Mouse (Mus musculus): Measurements from ENCODE around the gene Igdcc3. TPM values are rescaled to one million over a fixed set of nuclear protein-coding genes. Genes with fewer than 3 reads are reported as not detected.

Gene Igdcc3
- polyA plus RNA-seq, 1 experiment from 2014 or later: 0.19 TPM

DNA sequence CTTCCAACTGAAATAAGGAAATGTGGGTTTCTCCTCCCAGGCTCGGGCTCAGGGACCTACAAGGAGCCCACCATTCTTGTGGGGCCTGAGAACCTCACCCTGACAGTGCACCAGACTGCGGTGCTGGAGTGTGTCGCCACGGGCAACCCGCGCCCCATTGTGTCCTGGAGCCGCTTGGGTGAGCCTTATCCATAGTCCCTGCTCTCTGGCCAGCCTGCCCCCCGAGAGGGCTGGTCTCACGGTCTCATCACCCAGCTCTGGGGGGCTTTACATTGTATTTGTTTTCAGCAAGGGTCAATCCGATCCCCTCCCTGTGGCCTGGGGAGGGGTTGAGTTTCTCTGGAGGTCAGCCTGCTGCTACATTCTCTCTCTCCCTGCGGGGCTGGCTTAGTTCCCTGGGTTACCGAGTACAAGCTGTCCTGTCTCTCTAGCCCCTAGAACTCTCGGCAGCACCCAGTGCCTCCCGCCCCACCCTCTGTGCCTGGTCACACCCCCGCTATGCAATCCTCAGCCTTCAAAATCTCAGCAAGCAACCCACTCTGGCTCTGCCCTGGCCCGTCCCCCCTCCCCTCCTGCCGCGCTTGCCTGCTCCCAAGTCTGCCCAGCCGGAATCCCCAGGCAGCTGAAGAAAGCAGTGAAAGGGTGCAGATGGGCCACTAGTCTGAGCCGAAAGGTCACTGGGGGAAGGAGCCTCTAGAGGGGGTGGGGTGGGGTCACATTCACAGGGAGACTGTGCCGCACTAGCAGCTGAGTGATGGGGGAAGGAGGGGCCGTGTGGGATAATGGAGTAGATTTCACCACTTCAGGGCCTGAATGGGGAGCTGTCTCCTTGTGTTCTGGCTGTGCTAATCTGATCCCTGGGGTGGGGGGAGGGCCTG is 37.6 kb downstream of the Igdcc3 start:
- Histone ChIP-seq H3K9ac (peak overlapping the region; percentile 29; the same call in 1 of the 2 replicates), H3K4me2 (peak overlapping the region; percentile 52), H3K27me3 (peaks cover 16% of the 10 kb centered on the region), H3K27ac (no peak overlapping the region), H3K36me3 (no peaks in the 10 kb centered on the region), H3K9me3 (replicated peaks) (no peaks in the 10 kb centered on the region), H3K4me1 (replicated peaks) (peaks cover 23% of the 10 kb centered on the region), H3K4me3 (peak overlapping the region; percentile 14)
- WGBS: 12% methylated on average over 22 of the region's 22 CpGs
- ATAC-seq (replicated peaks; ENCODE audit: insufficient number of reproducible peaks, insufficient read depth, low FRiP score, low read depth): peak; percentile 28

GRCm38 (mm10) chr9:65179817-65180624 is 39.0 kb downstream of the Igdcc3 start:
- no peaks in the 10 kb centered on the region for H3K9me3 ChIP-seq (replicated peaks)
- peaks cover 23% of the 10 kb centered on the region for H3K4me1 ChIP-seq (replicated peaks)
- peaks cover 16% of the 10 kb centered on the region for H3K27me3 ChIP-seq
- peak overlapping the region; percentile 33; the same call in 1 of the 2 replicates for H3K4me2 ChIP-seq
- H3K9ac ChIP-seq: no peak overlapping the region
- WGBS: 23% methylated on average over 17 of the region's 17 CpGs
- no peak overlapping the region for H3K27ac ChIP-seq
- no peaks in the 10 kb centered on the region for H3K36me3 ChIP-seq
- no peak for ATAC-seq (replicated peaks; ENCODE audit: insufficient number of reproducible peaks, insufficient read depth, low FRiP score, low read depth)
- H3K4me3 ChIP-seq: no peak overlapping the region

DNA sequence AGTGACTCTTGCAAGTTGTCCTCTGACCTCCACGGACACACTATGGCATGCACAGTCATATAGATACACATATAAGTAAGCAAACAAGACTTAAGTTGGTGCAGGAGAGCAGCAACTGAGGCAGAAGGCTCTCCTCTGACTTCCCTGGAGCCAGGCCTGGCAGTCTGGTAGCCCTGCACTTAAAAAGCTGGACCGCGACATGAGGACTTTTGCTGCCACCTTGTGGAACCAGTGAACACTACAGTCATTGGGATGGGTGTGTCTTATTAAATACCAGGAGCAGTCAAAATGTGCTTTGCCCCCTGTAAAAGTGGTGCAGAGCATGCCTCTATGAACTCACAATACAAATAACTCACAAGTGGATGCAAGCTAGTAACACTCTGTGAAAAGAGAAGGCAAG is 47.6 kb downstream of the Igdcc3 start:
- H3K4me3 ChIP-seq: no peak overlapping the region
- H3K36me3 ChIP-seq: no peaks in the 10 kb centered on the region
- no peaks in the 10 kb centered on the region for H3K27me3 ChIP-seq
- no peak overlapping the region for H3K27ac ChIP-seq
- no peak for ATAC-seq (replicated peaks; ENCODE audit: insufficient number of reproducible peaks, insufficient read depth, low FRiP score, low read depth)
- no peak overlapping the region for H3K4me2 ChIP-seq
- no peak overlapping the region for H3K9ac ChIP-seq
- H3K4me1 ChIP-seq (replicated peaks): peaks cover 12% of the 10 kb centered on the region
- no peaks in the 10 kb centered on the region for H3K9me3 ChIP-seq (replicated peaks)
- WGBS: 4% methylated on average over 3 of the region's 3 CpGs

GRCm38 (mm10) chr9:65190306-65190705 is 49.3 kb downstream of the Igdcc3 start:
- H3K9me3 ChIP-seq (replicated peaks): no peaks in the 10 kb centered on the region
- H3K4me1 ChIP-seq (replicated peaks): peaks cover 18% of the 10 kb centered on the region
- H3K4me3 ChIP-seq: no peak overlapping the region
- H3K4me2 ChIP-seq: no peak overlapping the region
- H3K36me3 ChIP-seq: no peaks in the 10 kb centered on the region
- H3K27me3 ChIP-seq: no peaks in the 10 kb centered on the region
- 75% methylated on average over 7 of the region's 7 CpGs for WGBS
- ATAC-seq (replicated peaks; ENCODE audit: insufficient number of reproducible peaks, insufficient read depth, low FRiP score, low read depth): no peak
- H3K27ac ChIP-seq: no peak overlapping the region
- no peak overlapping the region for H3K9ac ChIP-seq

GRCm38 (mm10) chr9:65191389-65191754 is 50.4 kb downstream of the Igdcc3 start:
- no peak for ATAC-seq (replicated peaks; ENCODE audit: insufficient number of reproducible peaks, insufficient read depth, low FRiP score, low read depth)
- Histone ChIP-seq H3K4me3 (no peak overlapping the region), H3K4me1 (replicated peaks) (peaks cover 29% of the 10 kb centered on the region), H3K9me3 (replicated peaks) (no peaks in the 10 kb centered on the region), H3K9ac (no peak overlapping the region), H3K27ac (peak overlapping the region; percentile 40), H3K4me2 (no peak overlapping the region), H3K27me3 (no peaks in the 10 kb centered on the region), H3K36me3 (no peaks in the 10 kb centered on the region)
- 51% methylated on average over 2 of the region's 2 CpGs for WGBS

- Histone ChIP-seq H3K36me3 (no peaks in the 10 kb centered on the region), H3K4me1 (replicated peaks) (peaks cover 29% of the 10 kb centered on the region), H3K27ac (peak overlapping the region; percentile 40), H3K4me2 (no peak overlapping the region), H3K9me3 (replicated peaks) (no peaks in the 10 kb centered on the region), H3K9ac (no peak overlapping the region), H3K4me3 (no peak overlapping the region), H3K27me3 (no peaks in the 10 kb centered on the region)
- 48% methylated on average over 8 of the region's 8 CpGs for WGBS
- ATAC-seq (replicated peaks; ENCODE audit: insufficient number of reproducible peaks, insufficient read depth, low FRiP score, low read depth): no peak
Measured at GRCm38 (mm10) chr9:65191755-65192469, 50.9 kb downstream of the Igdcc3 start.

DNA sequence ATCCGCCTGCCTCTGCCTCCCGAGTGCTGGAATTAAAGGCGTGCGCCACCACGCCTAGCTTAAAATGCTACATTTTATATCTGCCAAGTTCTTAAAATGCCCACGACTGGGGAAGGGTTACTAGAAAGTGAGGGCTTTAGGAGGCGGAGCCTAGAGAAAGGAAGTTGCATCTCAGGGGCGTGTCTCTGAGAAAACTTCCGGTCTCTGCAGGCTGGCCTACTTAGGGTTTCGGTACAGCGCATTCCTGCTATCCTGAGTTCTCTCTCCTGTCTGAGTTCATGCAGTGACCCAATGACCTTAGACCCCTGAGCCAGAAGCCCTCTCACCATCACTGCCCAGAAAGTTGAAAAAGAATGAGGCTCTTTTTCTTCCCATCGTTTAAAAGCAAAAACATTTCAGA is 52.2 kb downstream of the Igdcc3 start:
- H3K27ac ChIP-seq: no peak overlapping the region
- WGBS: 64% methylated on average over 12 of the region's 12 CpGs
- ATAC-seq (replicated peaks; ENCODE audit: insufficient number of reproducible peaks, insufficient read depth, low FRiP score, low read depth): no peak
- H3K9me3 ChIP-seq (replicated peaks): no peaks in the 10 kb centered on the region
- no peak overlapping the region for H3K4me2 ChIP-seq
- no peaks in the 10 kb centered on the region for H3K36me3 ChIP-seq
- no peaks in the 10 kb centered on the region for H3K27me3 ChIP-seq
- H3K4me1 ChIP-seq (replicated peaks): peaks cover 32% of the 10 kb centered on the region
- H3K9ac ChIP-seq: no peak overlapping the region
- H3K4me3 ChIP-seq: no peak overlapping the region

- no peak for ATAC-seq (replicated peaks; ENCODE audit: insufficient number of reproducible peaks, insufficient read depth, low FRiP score, low read depth)
- no peaks in the 10 kb centered on the region for H3K27me3 ChIP-seq
- 64% methylated on average over 4 of the region's 4 CpGs for whole genome bisulfite sequencing
- peak within 1 kb of the TSS; percentile 42 for H3K4me2 ChIP-seq
- peak within 1 kb of the TSS; percentile 46 for H3K9ac ChIP-seq
- H3K4me1 ChIP-seq (replicated peaks): peaks cover 34% of the 10 kb centered on the region
- peak within 1 kb of the TSS; percentile 96 for H3K27ac ChIP-seq
- no peaks in the 10 kb centered on the region for H3K36me3 ChIP-seq
- H3K4me3 ChIP-seq: peak within 1 kb of the TSS; percentile 12; the same call in 1 of the 2 replicates
- no peaks in the 10 kb centered on the region for H3K9me3 ChIP-seq (replicated peaks)
Measured at GRCm38 (mm10) chr9:65195053-65195452, 54.1 kb downstream of the Igdcc3 start, which contains the start of gene Parp16. TSS of gene Parp16 (plus strand) at chr9:65195353.

DNA sequence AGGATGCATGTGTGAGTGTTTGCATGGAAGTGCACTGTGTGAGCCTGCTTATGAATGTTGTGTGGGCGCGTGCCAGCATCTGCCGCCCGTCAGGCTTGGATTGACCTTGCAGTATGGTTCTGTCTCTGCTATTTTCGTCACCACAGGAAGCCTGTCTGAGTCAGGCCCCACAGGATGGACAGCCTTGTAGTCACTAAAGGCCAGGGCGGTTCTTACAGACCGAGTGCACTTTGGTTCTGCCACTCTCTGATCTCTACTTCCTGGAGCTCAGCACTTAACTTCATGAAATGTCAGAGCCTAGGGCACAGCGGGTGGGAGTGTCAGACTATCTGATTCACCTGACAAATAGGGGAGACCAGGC is 54.6 kb downstream of the Igdcc3 start:
- ATAC-seq (replicated peaks; ENCODE audit: insufficient number of reproducible peaks, insufficient read depth, low FRiP score, low read depth): peak; percentile 33; the same call in 1 of the 2 replicates
- H3K27ac ChIP-seq: peak overlapping the region; percentile 96
- no peak overlapping the region for H3K4me3 ChIP-seq
- no peaks in the 10 kb centered on the region for H3K9me3 ChIP-seq (replicated peaks)
- peak overlapping the region; percentile 46 for H3K9ac ChIP-seq
- H3K36me3 ChIP-seq: no peaks in the 10 kb centered on the region
- H3K4me1 ChIP-seq (replicated peaks): peaks cover 36% of the 10 kb centered on the region
- H3K27me3 ChIP-seq: no peaks in the 10 kb centered on the region
- peak overlapping the region; percentile 42 for H3K4me2 ChIP-seq
- 10% methylated on average over 8 of the region's 8 CpGs for WGBS

GRCm38 (mm10) chr9:65195982-65196737 is 55.2 kb downstream of the Igdcc3 start:
- Histone ChIP-seq H3K27me3 (no peaks in the 10 kb centered on the region), H3K36me3 (no peaks in the 10 kb centered on the region), H3K27ac (peak overlapping the region; percentile 96), H3K4me1 (replicated peaks) (peaks cover 36% of the 10 kb centered on the region), H3K4me3 (peak overlapping the region; percentile 18; the same call in 1 of the 2 replicates), H3K9ac (peak overlapping the region; percentile 46), H3K4me2 (peak overlapping the region; percentile 42), H3K9me3 (replicated peaks) (no peaks in the 10 kb centered on the region)
- WGBS: 4% methylated on average over 9 of the region's 9 CpGs
- ATAC-seq (replicated peaks; ENCODE audit: insufficient number of reproducible peaks, insufficient read depth, low FRiP score, low read depth): peak; percentile 79
